Mouse (Mus musculus) spleen, adult 2 months (tissue): ENCODE results near the gene Tma16. TPM values are rescaled to one million over a fixed set of nuclear protein-coding genes. Genes with fewer than 3 reads are reported as not detected.

Experiments
- DNase-seq, 2 experiments: peaks; one replicate each; pipeline versions ENCODE4 v3.0.0 to v3.0.0-alpha.2; 2012 to 2021; ENCODE audit warnings: low spot score in 2 of 2, low read depth in 1 of 2
- H3K27ac ChIP-seq: fragments of 200-500 bp; 2 replicates; pipeline ENCODE4 v1.5.1; 2012; ENCODE audit warnings: low read length, inconsistent platforms; ENCODE audit not compliant: insufficient read depth
- H3K27me3 ChIP-seq: fragments of 200-500 bp; 2 replicates; pipeline ENCODE4 v1.6.1; 2012; ENCODE audit warnings: mild to moderate bottlenecking, moderate library complexity, low read length, inconsistent platforms; ENCODE audit not compliant: control insufficient read depth, insufficient read depth
- H3K36me3 ChIP-seq: fragments of 200-500 bp; 2 replicates; pipeline ENCODE4 v1.6.1; 2012; ENCODE audit warnings: mild to moderate bottlenecking, low read length, inconsistent platforms; ENCODE audit not compliant: control insufficient read depth, insufficient read depth
- H3K4me1 ChIP-seq: fragments of 200-500 bp; 2 replicates; pipeline ENCODE4 v1.6.1; 2011; ENCODE audit warnings: inconsistent platforms; ENCODE audit not compliant: control insufficient read depth, insufficient read depth, insufficient read length
- H3K4me3 ChIP-seq: fragments of 200-500 bp; 2 replicates; pipeline ENCODE4 v1.5.1; 2011; ENCODE audit warnings: mild to moderate bottlenecking, inconsistent platforms; ENCODE audit not compliant: insufficient read depth, insufficient read length; ENCODE audit errors: extremely low read depth
- CTCF ChIP-seq: fragments of 200-500 bp; IDR thresholded peaks from 2 replicates; pipeline ENCODE4 v1.5.1; 2011; ENCODE audit warnings: mild to moderate bottlenecking, inconsistent platforms; ENCODE audit not compliant: insufficient read depth, insufficient read length, insufficient replicate concordance; ENCODE audit errors: extremely low read depth
- POLR2A ChIP-seq: fragments of 200-500 bp; IDR thresholded peaks from 2 replicates; pipeline ENCODE4 v1.6.1; 2011; ENCODE audit warnings: low read depth, low read length, inconsistent platforms
- WGBS: fragments of 180-500 bp; shearing (Covaris S2); methylation state at CpG from one replicate; pipeline ENCODE4 v1.1.7; 2018; 5-methylcytosine and 5-hydroxymethylcytosine counted together
- polyA plus RNA-seq: library from polyadenylated mRNA; depleted of rRNA; stranded (reverse); fragments of >200 nt; gene quantifications from 2 replicates; pipeline ENCODE4 v1.2.3, GENCODE M21; 2012; rRNA removed

Gene Tma16
- polyA plus RNA-seq, 1 experiment = 1.3 TPM

DNA sequence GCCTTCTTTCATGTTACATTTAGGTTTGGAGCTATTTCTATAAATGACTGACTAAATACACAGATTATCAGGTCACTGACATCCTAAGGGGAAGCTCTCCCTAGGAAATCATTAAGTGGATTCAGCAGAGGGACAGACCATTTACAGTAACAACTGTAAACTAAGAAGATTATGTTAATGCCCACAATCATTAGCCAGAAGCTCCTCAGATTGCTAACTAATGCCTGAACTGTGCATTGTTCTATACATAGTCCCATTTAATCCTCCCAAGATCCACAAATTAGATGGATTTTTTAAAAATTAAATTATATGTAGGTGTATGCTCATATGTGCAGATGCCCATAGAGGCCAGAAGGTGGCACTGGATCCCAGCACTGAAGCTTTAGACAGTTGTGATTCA, 52.8 kb downstream of the Tma16 start:
- DNase-seq = no peak
- H3K27ac ChIP-seq = no peak overlapping the region
- H3K4me3 ChIP-seq = no peak overlapping the region
- H3K4me1 ChIP-seq = peaks cover 16% of the 10 kb centered on the region
- H3K36me3 ChIP-seq = peaks cover 7% of the 10 kb centered on the region
- TF ChIP-seq CTCF = no peak
- TF ChIP-seq POLR2A = no peak
- H3K27me3 ChIP-seq = no peaks in the 10 kb centered on the region

DNA sequence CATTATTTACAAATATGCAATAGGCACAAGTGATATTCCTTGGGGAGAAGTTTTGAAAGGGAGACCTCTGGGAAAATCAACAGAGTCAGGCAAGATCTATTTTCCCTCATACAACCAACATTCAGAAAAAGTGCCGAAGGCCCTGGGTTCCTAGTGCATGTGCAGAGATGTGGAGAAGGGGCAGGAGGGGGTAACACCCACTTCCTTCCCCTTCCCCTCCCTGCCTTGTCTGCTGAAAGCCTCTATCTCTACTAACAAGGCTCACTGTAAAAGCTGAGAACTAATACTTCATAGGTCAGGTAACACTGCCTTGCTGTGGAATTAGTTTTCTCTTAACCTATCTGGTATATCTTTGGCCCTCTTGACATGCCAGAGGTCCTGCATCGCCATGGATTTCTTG, 55.7 kb downstream of the Tma16 start:
- peak in 1 of 2 experiments; percentile 17 for DNase-seq
- H3K4me3 ChIP-seq = no peak overlapping the region
- peaks cover 2% of the 10 kb centered on the region; the same call in 1 of the 2 replicates for H3K4me1 ChIP-seq
- WGBS = 9% methylated on average over 2 of the region's 2 CpGs
- no peaks in the 10 kb centered on the region for H3K27me3 ChIP-seq
- peaks cover 9% of the 10 kb centered on the region; the same call in 1 of the 2 replicates for H3K36me3 ChIP-seq
- no peak overlapping the region for H3K27ac ChIP-seq
- TF ChIP-seq POLR2A = no peak
- no peak for TF ChIP-seq CTCF

Other genes with a start within 250 kb of the Tma16 start
- gene Tktl2, start 25.2 kb upstream of the Tma16 start, polyA plus RNA-seq = not detected in 2 replicates
- gene Npy5r, start 201.6 kb upstream of the Tma16 start, polyA plus RNA-seq = not detected in 2 replicates
- gene Npy1r, start 210.7 kb upstream of the Tma16 start, polyA plus RNA-seq = 2.0 and 3.1 TPM in 2 replicates